Mouse (Mus musculus): ENCODE results near the gene Plekhg1.
A peak's percentile ranks its signal among the peaks of the same experiment; 100 is the strongest.

The Plekhg1 gene

DNA sequence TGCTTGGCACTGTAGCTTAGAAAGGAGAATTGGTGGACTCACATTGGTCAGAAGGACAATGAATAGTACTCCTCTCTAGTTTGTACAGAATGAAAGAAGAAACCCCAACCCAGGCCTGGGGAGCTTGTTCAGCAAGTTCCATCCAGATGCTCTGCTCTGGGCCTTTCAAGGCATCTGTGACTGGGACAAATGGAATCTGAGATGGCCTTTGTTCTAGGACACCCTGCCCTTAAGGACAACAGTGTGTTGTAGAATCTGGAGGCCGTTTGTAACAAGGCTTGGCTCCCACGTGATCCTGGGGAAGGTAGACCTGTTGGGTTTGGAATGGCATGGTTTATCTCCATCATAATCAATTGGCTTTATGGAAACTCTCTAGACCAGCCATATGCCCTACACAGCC is 141.0 kb downstream of the Plekhg1 start:
- DNase-seq (ENCODE audit: low spot score in 2 of 2): no peak

DNA sequence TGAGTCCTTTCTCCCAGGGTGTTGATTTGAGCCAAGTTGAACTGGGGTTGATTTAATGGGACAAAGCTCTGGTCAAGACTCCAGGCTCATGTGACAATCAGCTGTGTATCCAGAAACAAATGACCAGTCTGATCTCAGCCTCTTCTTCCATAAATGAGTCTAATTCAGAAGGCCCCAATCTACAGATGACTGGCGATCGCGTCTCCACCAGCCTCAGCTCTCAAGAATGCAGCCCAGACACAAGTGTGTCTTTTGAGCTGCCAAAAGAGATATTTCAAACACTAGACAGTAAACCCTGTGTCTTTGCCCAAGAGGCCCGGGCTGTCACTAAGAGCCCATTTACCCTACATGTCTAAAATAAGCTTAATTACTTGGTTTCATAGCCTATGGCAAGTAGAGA is 148.3 kb downstream of the Plekhg1 start:
- no peak for DNase-seq (ENCODE audit: low spot score in 2 of 2)

DNA sequence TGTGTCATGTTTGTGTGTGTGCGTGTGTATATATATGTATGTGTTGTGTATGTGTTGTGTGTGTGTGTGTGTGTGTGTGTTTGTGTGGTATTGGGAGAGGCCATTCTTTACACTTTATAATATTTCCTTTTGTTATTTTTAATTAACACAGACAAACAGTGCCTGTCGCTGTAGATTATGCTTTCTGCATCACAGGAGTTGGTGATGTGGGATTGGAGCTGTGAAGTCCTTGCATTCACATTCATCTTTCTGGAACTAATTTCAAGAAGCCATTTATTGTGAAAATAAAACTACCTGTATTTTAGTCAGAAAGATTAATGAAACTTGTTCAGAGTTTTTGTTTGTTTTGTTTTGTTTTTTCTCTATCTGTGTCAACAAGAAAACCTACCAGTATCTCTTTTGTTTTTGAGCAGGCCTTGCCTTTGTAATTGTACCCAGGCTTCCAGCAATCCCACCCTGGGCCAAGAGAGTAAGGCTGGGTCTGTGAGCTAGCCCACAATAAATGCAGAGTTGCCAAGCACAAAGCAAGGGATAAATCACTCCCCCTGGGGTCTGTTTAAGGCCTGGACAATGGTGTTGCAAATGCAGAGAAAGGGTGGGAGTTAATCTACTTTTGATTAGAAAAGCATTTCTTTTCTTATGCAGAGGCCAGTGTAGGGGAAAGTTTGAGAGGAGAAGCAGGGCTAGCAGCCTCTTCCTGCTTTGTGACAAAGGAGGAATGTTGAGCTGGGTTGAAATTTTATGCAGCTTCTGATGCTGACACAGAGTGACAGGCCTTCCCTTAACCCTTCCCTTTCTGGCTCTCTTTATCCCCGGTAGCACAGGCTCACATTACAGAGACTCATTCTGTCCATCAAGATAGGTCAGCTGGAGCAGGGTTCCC is 151.5 kb downstream of the Plekhg1 start:
- DNase-seq (ENCODE audit: low spot score in 2 of 2): no peak

DNA sequence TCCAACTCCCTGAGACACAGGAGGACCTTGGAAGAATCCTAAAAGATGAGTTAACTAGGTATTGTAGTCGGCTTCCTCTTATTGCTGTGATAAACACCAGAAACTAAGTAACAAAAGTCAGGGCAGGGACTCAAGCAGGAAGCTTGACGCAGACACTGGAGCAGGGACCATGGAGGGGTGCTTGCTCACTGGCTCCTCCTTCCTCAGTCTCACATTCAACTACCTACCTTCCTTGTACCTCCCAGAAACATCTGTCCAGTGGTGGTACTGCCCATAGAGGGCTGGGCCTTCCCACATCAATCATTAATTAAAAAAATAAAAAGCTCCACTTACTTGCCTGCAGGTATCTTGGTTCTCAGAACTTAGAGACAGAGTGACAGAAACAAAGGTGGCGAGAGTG is 152.2 kb downstream of the Plekhg1 start:
- no peak for DNase-seq (ENCODE audit: low spot score in 2 of 2)

DNA sequence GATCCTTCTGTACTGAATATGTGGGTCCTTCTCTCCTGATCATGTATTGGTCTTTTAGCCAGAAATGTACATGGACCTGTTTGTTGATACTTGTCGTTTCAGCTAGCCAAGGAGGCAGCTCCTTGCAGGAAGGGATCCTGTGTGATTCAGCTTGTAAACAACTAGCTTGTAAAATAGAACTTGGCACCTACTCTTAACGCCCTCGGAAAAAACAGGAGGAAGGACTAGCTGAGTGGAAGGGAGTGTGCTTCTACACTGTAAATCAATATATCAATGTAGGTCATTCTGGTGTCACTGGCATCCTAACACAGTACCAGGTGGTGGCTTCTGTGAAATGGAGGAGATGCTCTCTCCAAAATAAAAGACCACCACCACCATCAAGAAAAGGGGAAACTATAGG is 157.9 kb downstream of the Plekhg1 start:
- DNase-seq (ENCODE audit: low spot score in 2 of 2): no peak

DNA sequence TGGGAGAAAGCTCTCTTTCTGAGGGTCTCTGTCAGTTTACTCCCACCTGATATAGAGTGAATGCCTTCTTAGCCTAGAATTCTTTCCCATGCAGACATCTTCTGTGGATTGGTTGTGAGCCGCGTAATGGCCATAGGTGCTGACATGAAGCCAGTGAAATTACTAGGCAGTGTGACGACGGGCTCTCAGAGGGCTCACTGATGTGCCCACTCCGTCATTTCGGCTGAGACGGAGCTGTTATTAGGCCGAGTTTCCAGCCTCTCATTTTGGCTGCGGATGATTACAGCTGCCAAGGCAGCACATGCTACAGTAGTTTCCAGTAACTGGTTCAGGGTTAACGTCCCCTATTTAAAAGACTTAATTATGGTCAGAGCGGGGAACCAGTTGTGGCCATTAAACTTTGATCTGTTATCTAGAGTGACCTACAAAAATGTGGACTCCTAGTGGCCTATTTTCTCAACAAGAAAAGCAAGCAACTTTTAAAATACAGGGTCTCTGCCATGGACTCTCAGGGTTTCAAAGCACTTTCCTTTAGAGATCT is 160.3 kb downstream of the Plekhg1 start:
- DNase-seq (ENCODE audit: low spot score in 2 of 2): no peak

DNA sequence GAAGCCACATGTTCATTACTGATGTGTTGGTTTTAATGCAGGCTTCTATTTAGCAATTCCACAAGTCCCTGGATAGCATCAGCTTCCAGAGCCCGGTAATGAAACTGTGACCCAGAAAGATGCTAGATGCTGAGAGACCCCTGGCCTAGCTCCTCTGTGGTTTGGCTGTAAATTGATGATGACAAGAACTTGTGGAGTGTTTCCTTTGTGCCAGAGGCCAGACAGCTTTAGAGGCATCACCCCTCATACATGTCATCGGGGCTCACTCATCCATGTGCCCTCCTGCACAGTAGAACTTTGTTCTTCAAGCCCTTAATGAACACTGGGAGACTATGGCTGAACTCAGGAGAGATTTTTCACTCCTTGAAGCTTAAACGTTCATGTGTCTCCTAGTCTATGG is 165.6 kb downstream of the Plekhg1 start:
- DNase-seq (ENCODE audit: low spot score in 2 of 2): no peak

DNA sequence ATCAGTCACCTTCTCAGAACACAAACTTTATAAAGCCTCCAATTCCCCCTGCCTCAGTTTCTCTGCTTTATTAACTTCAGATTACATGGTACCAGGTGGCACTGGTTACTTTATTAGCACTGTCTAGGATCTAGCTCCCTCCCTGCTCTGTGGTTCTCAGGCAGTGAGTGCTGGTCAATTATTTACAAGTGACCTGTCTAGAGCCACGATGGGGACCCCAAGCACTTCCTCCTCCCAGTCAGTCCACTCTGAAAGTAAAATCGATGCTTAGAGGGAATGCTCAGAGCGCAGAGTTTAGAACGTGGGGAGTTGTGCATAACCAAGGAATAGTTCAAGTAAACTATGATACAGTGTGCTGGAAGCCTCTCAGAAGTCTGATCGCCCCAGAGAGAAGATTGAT is 173.9 kb downstream of the Plekhg1 start:
- DNase-seq (ENCODE audit: low spot score in 2 of 2): no peak

DNA sequence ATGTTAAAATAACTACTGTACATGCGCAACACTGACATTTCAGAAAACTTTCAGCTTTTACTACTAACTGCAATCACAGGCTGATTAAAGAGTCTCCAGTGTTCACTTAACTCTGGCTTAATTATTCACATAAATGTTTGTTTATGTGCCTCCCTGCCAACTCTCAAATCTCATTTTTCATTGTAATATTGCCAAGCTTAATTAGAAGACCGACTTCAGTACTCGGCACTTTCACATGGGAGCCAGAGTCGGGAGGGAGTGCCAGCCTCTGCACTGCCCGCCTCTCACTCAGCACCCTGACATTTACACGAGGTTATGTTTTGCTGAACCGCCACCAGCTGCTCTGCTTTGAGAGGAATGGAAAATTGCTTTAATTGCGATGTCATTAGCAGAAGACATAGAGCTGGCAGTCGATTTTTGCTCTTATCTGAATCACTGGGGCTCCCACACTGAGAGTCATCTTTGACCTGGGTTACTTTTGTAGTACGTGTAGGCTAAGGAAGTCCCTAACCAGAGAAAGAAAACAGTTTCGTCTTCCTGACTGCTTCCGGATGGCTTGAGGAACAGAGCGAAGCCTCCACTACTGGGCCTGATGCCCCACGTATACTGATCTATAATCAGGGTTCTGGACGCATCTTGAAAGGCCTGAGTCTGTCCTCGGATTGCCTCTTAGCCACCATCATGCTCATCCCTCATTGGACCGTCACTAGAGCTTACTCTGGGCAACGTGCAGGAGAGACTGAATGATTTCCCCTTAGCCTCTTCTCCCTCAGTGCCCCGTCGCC is 180.4 kb downstream of the Plekhg1 start:
- DNase-seq (ENCODE audit: low spot score in 2 of 2): no peak

DNA sequence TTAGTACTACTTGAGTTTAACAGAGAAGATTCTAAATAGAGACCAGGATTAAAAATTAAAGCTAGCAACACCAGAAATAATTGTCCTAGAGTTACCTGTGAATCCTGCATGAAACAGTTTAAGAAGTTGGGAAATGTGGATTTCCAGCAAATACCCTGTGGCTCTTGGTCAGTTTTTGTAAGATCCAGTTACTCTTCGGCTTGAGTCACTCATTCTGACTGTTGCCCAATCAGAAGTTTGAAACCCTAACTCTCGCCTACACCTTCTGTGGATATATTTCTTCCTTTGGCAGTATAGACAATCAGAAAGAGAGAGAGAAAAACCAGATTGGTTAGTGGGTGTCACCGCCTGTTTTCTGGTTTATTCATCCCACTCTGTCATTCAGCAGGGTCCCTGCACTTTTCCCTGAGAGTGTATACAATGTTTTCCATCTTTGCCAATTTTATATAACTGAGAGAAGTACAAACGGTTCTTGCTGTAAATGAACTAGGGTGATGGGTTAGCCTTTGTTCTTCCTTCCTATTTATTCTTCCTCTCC is 187.9 kb downstream of the Plekhg1 start:
- DNase-seq (ENCODE audit: low spot score in 2 of 2): no peak

DNA sequence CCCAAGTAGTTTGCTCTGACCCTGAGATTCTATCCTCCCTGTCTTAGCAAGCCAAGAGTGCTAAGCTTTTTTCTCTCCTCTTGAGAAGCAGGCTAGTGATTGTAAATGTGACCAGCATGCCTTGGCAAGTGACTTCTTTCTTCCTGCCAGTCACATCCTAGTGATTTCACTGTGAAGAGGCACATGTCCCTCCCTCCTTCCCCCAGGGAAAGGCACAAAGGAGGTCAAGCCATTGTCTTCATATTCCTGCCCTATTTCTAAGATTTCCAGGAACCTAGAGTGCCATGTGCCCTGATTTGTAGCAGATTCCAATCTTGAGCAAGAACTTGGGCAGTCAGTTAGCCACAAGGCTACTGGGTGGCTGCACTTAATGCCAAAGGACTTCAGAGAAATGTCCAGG is 191.7 kb downstream of the Plekhg1 start:
- no peak for DNase-seq (ENCODE audit: low spot score in 2 of 2)

DNA sequence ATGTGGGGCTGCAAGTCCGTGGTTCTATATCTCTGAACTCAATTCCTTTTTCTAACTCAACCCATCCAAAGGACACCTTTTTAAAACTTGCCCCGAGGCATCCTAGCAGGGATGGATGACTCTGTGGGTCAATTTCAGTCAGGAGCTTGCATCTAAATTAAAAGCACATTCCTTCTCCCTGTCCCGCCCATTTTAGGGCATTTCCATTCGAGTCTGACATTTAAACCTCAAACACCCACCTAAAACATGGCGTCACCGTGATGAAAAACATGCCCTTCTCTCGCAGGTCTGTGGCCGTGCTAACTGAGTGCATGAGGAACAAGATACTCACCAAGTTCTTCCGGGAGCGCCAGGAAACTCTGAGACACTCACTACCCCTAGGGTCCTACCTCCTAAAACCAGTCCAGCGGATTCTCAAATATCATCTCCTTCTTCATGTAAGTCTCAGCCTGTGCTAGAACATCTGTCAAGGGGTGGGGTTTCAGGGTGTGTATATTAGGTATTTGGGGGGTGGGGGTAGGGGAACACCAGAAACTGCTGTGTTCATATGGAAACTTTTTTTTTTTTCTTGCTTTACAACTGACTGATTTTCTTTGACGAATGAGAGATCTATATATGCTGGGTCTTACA is 193.3 kb downstream of the Plekhg1 start:
- DNase-seq (ENCODE audit: low spot score in 2 of 2): no peak

DNA sequence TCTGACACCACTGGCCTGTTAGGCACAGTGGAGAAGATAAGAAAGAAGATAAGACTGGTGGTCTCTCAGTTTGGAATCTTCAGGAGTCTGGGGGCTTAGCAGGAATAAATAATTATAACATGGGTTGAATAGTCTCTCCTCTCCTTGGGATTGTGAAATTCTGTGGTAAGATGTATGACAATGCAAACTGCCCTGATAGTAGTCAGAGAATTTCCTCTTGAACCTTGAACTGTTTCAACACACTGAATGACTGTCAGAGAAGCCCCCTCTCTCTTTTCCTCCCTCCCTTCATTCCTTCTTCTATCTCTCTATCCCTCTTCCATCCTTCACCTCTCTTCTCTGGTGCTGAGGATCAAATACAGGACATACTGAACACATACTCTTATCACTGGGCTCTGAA is 196.7 kb downstream of the Plekhg1 start:
- DNase-seq (ENCODE audit: low spot score in 2 of 2): no peak

DNA sequence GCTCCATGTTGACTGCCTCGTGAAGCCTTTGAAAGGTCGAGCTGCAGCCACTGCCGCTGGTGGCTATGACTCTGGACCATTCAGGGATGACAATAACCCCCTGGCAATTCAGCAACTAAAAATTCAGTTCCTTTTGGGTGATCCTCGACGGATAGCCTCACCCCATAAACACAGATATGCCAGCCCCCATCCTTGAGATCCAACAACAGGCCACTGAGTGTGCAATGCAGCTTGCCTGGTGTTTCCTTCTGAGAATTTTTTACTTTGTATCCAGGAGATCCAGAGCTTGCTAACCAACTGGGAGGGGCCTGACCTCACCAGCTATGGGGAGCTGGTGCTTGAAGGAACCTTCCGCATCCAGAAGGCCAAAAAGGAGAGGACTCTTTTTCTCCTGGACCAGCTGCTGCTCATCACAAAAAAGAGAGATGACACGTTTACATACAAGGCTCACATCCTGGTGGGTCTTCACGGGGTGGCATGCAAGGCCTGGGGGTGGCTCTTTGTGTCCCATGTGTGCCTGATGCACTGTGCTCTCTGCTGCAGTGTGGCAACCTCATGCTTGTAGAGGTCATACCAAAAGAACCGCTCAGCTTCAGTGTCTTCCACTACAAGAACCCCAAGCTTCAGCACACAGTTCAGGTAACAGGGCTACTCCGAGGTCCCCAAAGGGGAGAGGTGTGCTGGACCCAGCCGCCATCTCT is 199.9 kb downstream of the Plekhg1 start:
- no peak for DNase-seq (ENCODE audit: low spot score in 2 of 2)

DNA sequence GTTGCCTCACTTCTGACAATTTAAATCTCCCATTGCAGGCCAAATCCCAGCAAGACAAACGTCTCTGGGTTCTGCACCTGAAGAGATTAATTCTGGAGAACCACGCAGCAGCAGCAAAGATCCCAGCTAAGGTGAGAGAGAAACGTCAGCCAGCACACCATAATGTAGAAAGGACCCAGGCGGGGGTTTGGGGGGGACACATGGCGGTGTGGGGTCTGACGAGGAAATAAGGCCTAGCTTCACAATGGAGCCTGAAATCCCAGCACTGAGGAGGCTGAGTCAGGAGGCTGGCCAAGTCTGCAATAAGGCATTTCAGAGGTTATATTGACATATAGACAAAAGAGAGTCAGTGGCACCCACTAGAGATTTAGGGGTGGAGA is 200.4 kb downstream of the Plekhg1 start:
- DNase-seq (ENCODE audit: low spot score in 2 of 2): no peak

DNA sequence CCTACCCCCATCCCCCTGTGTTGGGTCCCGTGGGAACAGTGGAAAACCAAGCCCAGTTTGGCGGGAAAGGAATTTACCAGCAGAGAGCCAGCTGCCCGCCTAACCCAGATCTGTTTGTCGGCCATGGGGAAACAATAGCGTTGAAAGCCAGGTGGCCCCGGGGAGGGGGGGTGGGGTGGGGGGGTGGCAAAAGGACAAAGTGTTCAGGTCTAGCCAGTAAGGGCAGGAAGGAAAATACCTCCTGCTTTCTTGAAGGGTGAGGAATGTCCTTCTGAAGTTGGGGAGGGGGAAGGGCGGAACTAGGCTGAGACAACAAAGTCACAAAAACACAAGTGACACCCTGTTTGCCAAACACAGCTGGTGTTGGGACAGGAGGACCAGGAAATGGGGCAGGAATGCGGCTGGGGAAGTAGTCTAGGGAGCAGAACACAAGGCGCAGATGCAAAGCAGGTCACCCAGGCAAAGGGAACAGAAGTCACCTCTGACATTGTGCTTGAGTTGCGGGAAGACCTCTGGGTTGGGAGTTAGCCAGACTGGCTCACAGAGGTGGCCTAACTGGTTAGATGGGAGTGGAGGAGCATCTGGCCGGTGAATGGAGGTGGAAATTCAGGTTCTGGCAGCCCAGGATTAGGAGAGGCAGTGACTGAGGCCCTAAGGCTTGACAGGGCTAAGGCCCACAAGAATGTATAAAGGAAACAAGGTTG is 201.0 kb downstream of the Plekhg1 start:
- no peak for DNase-seq (ENCODE audit: low spot score in 2 of 2)

DNA sequence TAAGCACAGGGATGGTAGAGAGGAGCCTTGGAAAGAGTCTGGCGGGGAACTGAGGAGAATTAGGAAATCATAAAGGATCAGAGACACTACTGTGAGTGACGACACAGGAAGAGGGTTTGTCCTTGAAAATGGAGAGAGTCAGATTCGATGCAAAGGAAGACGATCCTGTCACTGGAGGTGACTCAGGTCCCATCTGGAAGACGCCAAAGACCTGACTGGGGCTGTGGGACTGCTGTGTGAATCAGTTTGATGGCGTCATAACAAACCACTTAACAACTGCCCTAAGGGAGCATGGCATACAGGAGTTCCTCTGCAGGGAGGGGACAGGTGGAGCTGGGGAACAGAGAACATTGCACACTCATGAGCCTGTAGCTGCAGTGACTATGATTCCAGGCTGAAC is 202.1 kb downstream of the Plekhg1 start:
- DNase-seq (ENCODE audit: low spot score in 2 of 2): no peak

DNA sequence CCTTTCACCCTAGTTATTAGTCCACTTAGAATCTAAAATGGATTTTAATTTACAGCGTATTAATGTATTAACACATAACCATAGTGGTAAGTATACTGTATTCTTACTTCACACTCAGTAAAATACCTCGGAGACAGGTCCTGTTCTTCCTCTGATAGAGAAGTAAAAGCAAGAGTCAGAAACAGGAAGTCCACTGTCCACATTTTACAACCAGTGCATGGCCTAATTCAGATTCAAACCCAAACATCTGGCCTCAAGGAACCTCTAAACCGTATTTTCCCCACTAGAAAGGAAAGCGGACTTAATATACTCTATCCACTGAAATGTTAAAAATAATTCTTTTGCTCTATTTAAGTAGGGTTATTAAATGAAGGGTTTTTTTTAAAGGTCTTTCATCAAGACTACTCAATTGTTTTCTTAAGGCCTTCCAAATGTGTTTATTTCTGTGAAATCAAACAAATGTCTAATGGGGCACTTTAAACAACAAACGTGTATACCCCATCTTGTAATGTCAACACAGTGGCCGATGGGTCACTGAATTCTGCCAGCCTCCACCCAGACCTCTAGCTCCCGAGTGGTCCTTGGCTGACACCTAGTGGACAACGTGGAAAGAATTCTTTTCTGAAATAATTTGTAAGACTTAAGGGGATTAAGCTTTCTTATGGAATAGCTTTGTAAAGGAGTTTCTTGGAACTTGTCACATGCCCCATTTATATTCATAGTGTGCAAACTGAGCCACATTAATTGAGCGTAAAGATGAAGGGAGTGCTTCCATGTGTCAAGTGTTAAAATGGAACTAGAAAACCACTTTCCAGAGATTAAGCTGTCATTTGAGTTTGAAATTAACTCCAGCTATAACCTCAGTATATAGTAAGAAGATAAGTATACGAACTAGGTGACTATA is 203.6 kb downstream of the Plekhg1 start:
- peak in 1 of 2 experiments; percentile 38 for DNase-seq (ENCODE audit: low spot score in 2 of 2)

DNA sequence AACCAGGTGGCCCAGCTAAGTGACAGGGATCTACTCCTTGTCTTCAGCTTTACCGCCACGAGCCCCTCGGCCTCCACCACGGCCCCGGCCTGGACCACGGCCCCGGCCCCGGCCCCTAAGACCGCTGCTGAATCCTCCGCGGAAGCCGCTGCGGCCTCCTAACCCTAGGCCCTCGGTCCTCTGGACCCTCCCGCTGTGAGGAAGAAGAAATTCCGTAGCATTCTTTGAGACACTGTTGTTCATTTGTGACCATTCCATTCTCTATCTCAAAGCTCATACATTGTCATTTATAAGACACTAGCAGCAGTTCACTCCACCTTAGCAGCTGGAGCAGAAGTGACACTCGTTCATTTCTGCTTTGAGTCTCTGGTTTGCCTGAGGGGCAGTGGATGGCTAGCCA is 206.7 kb downstream of the Plekhg1 start:
- DNase-seq (ENCODE audit: low spot score in 2 of 2): no peak

DNA sequence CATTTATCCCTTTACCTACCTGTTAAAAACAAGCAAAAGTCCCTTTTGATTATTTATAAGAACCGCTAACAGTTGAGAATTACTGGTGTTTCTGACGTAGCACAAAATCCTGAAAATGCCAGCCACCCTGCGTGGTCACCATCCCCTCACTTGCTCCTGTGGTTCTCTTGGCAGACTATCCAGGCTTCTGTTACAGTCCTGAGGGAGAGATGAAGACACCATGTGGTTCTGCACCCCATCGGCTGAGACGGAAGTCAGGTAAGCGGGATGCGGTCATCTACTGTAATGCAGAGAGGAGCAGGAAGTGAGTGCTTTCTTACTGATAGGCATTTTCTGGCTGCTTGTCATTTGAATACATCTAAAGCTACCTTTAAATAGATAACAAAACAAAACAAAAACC is 207.2 kb downstream of the Plekhg1 start:
- DNase-seq (ENCODE audit: low spot score in 2 of 2): no peak

Measured in frontal cortex, postnatal 14 days (tissue).